Mouse (Mus musculus): ENCODE measurements around the gene Ubash3a.

The Ubash3a gene

GRCm38 (mm10) chr17:31216068-31216955 is 8.6 kb downstream of the Ubash3a start:
- no peak for DNase-seq (ENCODE audit: low spot score in 2 of 2)

- DNase-seq (ENCODE audit: low spot score in 2 of 2): peak in 1 of 2 experiments; percentile 31
Observed at GRCm38 (mm10) chr17:31222810-31223310, 15.2 kb downstream of the Ubash3a start.

- DNase-seq (ENCODE audit: low spot score in 2 of 2): peak; percentile 57 to 61
Observed at GRCm38 (mm10) chr17:31223835-31224234, 16.2 kb downstream of the Ubash3a start.

GRCm38 (mm10) chr17:31224591-31224990 is 16.9 kb downstream of the Ubash3a start:
- peak in 1 of 2 experiments; percentile 38 for DNase-seq (ENCODE audit: low spot score in 2 of 2)

- DNase-seq (ENCODE audit: low spot score in 2 of 2): no peak
Observed at GRCm38 (mm10) chr17:31226368-31226767, 18.7 kb downstream of the Ubash3a start.

GRCm38 (mm10) chr17:31226931-31227330 is 19.3 kb downstream of the Ubash3a start:
- DNase-seq (ENCODE audit: low spot score in 2 of 2): no peak

- DNase-seq (ENCODE audit: low spot score in 2 of 2): no peak
Observed at GRCm38 (mm10) chr17:31231780-31232179, 24.1 kb downstream of the Ubash3a start.

- DNase-seq (ENCODE audit: low spot score in 2 of 2): no peak
Observed at GRCm38 (mm10) chr17:31232251-31233010, 24.8 kb downstream of the Ubash3a start.

GRCm38 (mm10) chr17:31235915-31236314 is 28.2 kb downstream of the Ubash3a start:
- no peak for DNase-seq (ENCODE audit: low spot score in 2 of 2)

- DNase-seq (ENCODE audit: low spot score in 2 of 2): no peak
Observed at GRCm38 (mm10) chr17:31238234-31239020, 30.8 kb downstream of the Ubash3a start.

GRCm38 (mm10) chr17:31241156-31241555 is 33.5 kb downstream of the Ubash3a start:
- no peak for DNase-seq (ENCODE audit: low spot score in 2 of 2)

GRCm38 (mm10) chr17:31242764-31243163 is 35.1 kb downstream of the Ubash3a start:
- peak in 1 of 2 experiments; percentile 64 for DNase-seq (ENCODE audit: low spot score in 2 of 2)

GRCm38 (mm10) chr17:31245321-31245720 is 37.6 kb downstream of the Ubash3a start:
- no peak for DNase-seq (ENCODE audit: low spot score in 2 of 2)

GRCm38 (mm10) chr17:31247144-31247543 is 39.5 kb downstream of the Ubash3a start:
- DNase-seq (ENCODE audit: low spot score in 2 of 2): no peak

- DNase-seq (ENCODE audit: low spot score in 2 of 2): no peak
Observed at GRCm38 (mm10) chr17:31253951-31254350, 46.3 kb downstream of the Ubash3a start.

GRCm38 (mm10) chr17:31254463-31254931 is 46.8 kb downstream of the Ubash3a start:
- DNase-seq (ENCODE audit: low spot score in 2 of 2): peak; percentile 68 to 77

GRCm38 (mm10) chr17:31257149-31257548 is 49.5 kb downstream of the Ubash3a start:
- DNase-seq (ENCODE audit: low spot score in 2 of 2): no peak

- DNase-seq (ENCODE audit: low spot score in 2 of 2): no peak
Observed at GRCm38 (mm10) chr17:31257898-31258297, 50.2 kb downstream of the Ubash3a start.

GRCm38 (mm10) chr17:31258310-31258865 is 50.7 kb downstream of the Ubash3a start:
- DNase-seq (ENCODE audit: low spot score in 2 of 2): no peak

- DNase-seq (ENCODE audit: low spot score in 2 of 2): no peak
Observed at GRCm38 (mm10) chr17:31259145-31259544, 51.5 kb downstream of the Ubash3a start.

- peak in 1 of 2 experiments; percentile 54 for DNase-seq (ENCODE audit: low spot score in 2 of 2)
Observed at GRCm38 (mm10) chr17:31259825-31260224, 52.2 kb downstream of the Ubash3a start.

Data from thymus, postnatal 10 days (tissue).